Mouse (Mus musculus) hindbrain, postnatal 0 days (tissue): ENCODE measurements around the gene Nf1. TPM values are rescaled to one million over a fixed set of nuclear protein-coding genes. Genes with fewer than 3 reads are reported as not detected.

Source experiments
- ATAC-seq: fragments of 200-750 bp; cut with Nextera tagmentation; 2 replicates; pipeline ENCODE4 v1.8.0; 2017; ENCODE audit warnings: mild to moderate bottlenecking, moderate TSS enrichment, moderate library complexity
- DNase-seq: peaks from one replicate; pipeline ENCODE4 v3.0.0-alpha.2; 2015; ENCODE audit warnings: low spot score
- H3K27ac ChIP-seq: fragments of 300-500 bp; sonication (generic); 2 replicates; pipeline ENCODE4 v1.5.1; 2014; ENCODE audit warnings: mild to moderate bottlenecking
- H3K27me3 ChIP-seq: fragments of 300-500 bp; sonication (generic); 2 replicates; pipeline ENCODE4 v1.6.1; 2014; ENCODE audit warnings: low read length, mixed read lengths; ENCODE audit not compliant: insufficient read depth
- H3K36me3 ChIP-seq: fragments of 300-500 bp; sonication (generic); 2 replicates; pipeline ENCODE4 v1.6.1; 2014; ENCODE audit warnings: low read length, mixed read lengths; ENCODE audit not compliant: insufficient read depth
- H3K4me1 ChIP-seq: fragments of 300-500 bp; sonication (generic); 2 replicates; pipeline ENCODE4 v1.6.1; 2014; ENCODE audit warnings: antibody characterized with exemption, low read length, mixed read lengths; ENCODE audit not compliant: insufficient read depth
- H3K4me2 ChIP-seq: fragments of 300-500 bp; sonication (generic); 2 replicates; pipeline ENCODE4 v1.6.1; 2014; ENCODE audit warnings: low read depth, mild to moderate bottlenecking, low read length, moderate library complexity, mixed read lengths
- H3K4me3 ChIP-seq: fragments of 300-500 bp; sonication (generic); 2 replicates; pipeline ENCODE4 v1.5.1; 2014; ENCODE audit warnings: low read length
- H3K9ac ChIP-seq: fragments of 300-500 bp; sonication (generic); replicated peaks from 2 replicates; pipeline ENCODE4 v1.6.1; 2014; ENCODE audit warnings: mild to moderate bottlenecking, low read length, moderate library complexity, mixed read lengths
- H3K9me3 ChIP-seq: fragments of 300-500 bp; sonication (generic); 2 replicates; pipeline ENCODE4 v1.6.1; 2016; ENCODE audit warnings: low read length, mixed read lengths
- CTCF ChIP-seq: IDR thresholded peaks from 2 replicates; pipeline ENCODE4 v1.5.1; 2016; ENCODE audit warnings: antibody characterized with exemption, control low read depth, low read depth
- WGBS: fragments of 180-500 bp; shearing (Covaris S2); extraction: QIAGEN DNeasy Blood & Tissue Kit; methylation state at CpG from one replicate; pipeline ENCODE4 v1.1.7; 2014; 5-methylcytosine and 5-hydroxymethylcytosine counted together
- polyA plus RNA-seq: library from polyadenylated mRNA; unstranded; fragments of >200 nt; fragmentation: Nextera tagmentation; extraction: Ambion mirVana; gene quantifications from 2 replicates; pipeline ENCODE4 v1.2.1, GENCODE M21; 2015
- total RNA-seq: library from RNA; depleted of rRNA; stranded (reverse); fragments of >200 nt; gene quantifications from 2 replicates; pipeline ENCODE4 v1.2.3, GENCODE M21; 2014

Gene Nf1
- total and polyA plus RNA-seq, 2 experiments from 2014 or later, result 8.7 to 68.4 TPM

GRCm38 (mm10) chr11:79613084-79613483 lies 273.6 kb downstream of the Nf1 start:
- ATAC-seq (no peak), DNase-seq (no peak)
- 27% methylated on average over 3 of the region's 3 CpGs for WGBS
- Histone ChIP-seq H3K27ac (no peak overlapping the region), H3K4me3 (no peak overlapping the region), H3K9me3 (no peaks in the 10 kb centered on the region), H3K36me3 (no peaks in the 10 kb centered on the region), H3K4me2 (no peak overlapping the region), H3K27me3 (no peaks in the 10 kb centered on the region), H3K9ac (no peak overlapping the region), H3K4me1 (peaks cover 24% of the 10 kb centered on the region)
- TF ChIP-seq CTCF, result no peak

- ATAC-seq, result no peak
- Histone ChIP-seq H3K9ac (no peak overlapping the region), H3K9me3 (no peaks in the 10 kb centered on the region), H3K4me1 (peaks cover 24% of the 10 kb centered on the region), H3K27ac (no peak overlapping the region), H3K4me2 (no peak overlapping the region), H3K36me3 (no peaks in the 10 kb centered on the region), H3K4me3 (no peak overlapping the region), H3K27me3 (no peaks in the 10 kb centered on the region)
- TF ChIP-seq CTCF, result no peak
- 70% methylated on average over 4 of the region's 4 CpGs for WGBS
- no peak for DNase-seq
Observed at GRCm38 (mm10) chr11:79613711-79614110, 274.2 kb downstream of the Nf1 start.

GRCm38 (mm10) chr11:79614880-79615279 lies 275.4 kb downstream of the Nf1 start:
- 85% methylated on average over 3 of the region's 3 CpGs for WGBS
- no peak overlapping the region for H3K4me3 ChIP-seq
- H3K27ac ChIP-seq, result no peak overlapping the region
- H3K9me3 ChIP-seq, result no peaks in the 10 kb centered on the region
- H3K36me3 ChIP-seq, result no peaks in the 10 kb centered on the region
- peaks cover 24% of the 10 kb centered on the region for H3K4me1 ChIP-seq
- no peak overlapping the region for H3K9ac ChIP-seq
- H3K27me3 ChIP-seq, result no peaks in the 10 kb centered on the region
- ATAC-seq (no peak), DNase-seq (no peak)
- H3K4me2 ChIP-seq, result no peak overlapping the region
- TF ChIP-seq CTCF, result no peak

DNA sequence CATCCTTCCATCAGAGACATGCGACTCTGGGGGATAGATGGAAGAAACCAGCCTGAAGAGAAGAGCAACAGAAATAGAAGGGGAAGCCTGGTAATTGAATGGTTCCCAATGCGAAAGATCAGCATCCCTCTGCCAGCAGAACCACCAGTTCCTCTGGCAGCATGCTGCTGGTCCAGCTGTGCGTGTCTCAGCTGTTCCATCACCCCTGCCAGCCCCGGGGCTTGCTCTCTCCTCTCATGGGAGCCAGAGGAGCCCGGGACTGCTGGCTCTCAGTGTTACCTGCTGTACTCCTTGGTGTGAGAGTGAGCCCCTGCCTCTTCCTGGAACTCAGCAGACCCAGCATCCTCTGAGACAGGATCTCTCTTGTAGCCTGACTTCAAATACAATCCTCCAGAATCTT lies 276.4 kb downstream of the Nf1 start:
- Histone ChIP-seq H3K4me2 (no peak overlapping the region), H3K4me1 (peaks cover 16% of the 10 kb centered on the region), H3K9ac (no peak overlapping the region), H3K27ac (no peak overlapping the region; the same call in 1 of the 2 replicates), H3K27me3 (no peaks in the 10 kb centered on the region), H3K4me3 (no peak overlapping the region), H3K9me3 (no peaks in the 10 kb centered on the region), H3K36me3 (peaks cover 5% of the 10 kb centered on the region; the same call in 1 of the 2 replicates)
- no peak for DNase-seq
- TF ChIP-seq CTCF, result no peak
- no peak for ATAC-seq
- WGBS, result 45% methylated on average over 5 of the region's 5 CpGs

DNA sequence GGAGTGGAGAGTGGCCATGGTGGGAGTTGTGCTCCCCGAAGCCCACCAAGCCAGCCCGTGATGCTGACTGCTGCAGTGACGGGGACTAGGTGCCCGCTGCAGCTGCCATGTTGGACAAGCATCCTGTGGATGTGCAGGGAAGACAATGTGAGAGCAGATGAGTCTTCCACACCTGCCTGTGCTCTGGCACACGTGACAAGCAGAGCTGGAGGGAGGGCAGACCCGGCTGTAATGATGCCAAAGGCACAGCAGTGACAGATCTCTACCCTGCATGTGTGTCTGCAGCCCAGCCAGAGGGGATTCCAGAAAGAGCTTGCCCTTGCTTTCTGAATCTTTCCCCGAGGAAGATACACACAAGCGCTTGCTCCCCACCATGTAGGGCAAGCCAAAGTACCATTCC lies 278.5 kb downstream of the Nf1 start:
- peak; percentile 48 for DNase-seq

DNA sequence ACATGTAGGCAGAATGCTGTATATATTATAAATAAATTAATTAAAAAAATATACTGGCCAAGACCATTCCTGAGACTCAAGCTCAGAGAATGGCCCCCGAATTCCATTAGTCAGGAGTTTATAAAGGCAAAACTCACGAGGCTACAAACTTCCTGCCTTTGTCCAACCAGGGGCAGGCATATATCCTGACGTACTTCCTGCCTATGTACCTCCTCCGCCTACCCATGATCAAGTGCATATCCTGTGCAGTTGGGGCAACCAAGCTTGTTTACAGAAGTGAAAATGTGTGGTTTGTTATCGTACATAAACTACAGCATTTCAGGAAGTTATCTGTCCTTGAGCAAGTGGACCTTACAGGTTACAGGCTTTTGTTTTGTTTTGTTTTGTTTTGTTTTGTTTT lies 283.5 kb downstream of the Nf1 start:
- no peaks in the 10 kb centered on the region for H3K9me3 ChIP-seq
- DNase-seq (no peak), ATAC-seq (no peak)
- peaks cover 9% of the 10 kb centered on the region; the same call in 1 of the 2 replicates for H3K36me3 ChIP-seq
- H3K4me3 ChIP-seq, result no peak overlapping the region
- 85% methylated on average over 5 of the region's 5 CpGs for WGBS
- no peak overlapping the region for H3K4me2 ChIP-seq
- H3K27ac ChIP-seq, result no peak overlapping the region
- no peaks in the 10 kb centered on the region for H3K27me3 ChIP-seq
- H3K4me1 ChIP-seq, result no peaks in the 10 kb centered on the region
- TF ChIP-seq CTCF, result no peak
- no peak overlapping the region for H3K9ac ChIP-seq

More for the DNA sequence above, 278.5 kb downstream of the Nf1 start:
- no peak overlapping the region for H3K4me2 ChIP-seq
- peaks cover 9% of the 10 kb centered on the region; the same call in 1 of the 2 replicates for H3K36me3 ChIP-seq
- no peak for TF ChIP-seq CTCF
- no peaks in the 10 kb centered on the region for H3K27me3 ChIP-seq
- ATAC-seq, result no peak
- peaks cover 3% of the 10 kb centered on the region; the same call in 1 of the 2 replicates for H3K4me1 ChIP-seq
- H3K27ac ChIP-seq, result no peak overlapping the region
- WGBS, result 71% methylated on average over 8 of the region's 8 CpGs
- no peak overlapping the region for H3K9ac ChIP-seq
- H3K4me3 ChIP-seq, result no peak overlapping the region
- no peaks in the 10 kb centered on the region for H3K9me3 ChIP-seq

DNA sequence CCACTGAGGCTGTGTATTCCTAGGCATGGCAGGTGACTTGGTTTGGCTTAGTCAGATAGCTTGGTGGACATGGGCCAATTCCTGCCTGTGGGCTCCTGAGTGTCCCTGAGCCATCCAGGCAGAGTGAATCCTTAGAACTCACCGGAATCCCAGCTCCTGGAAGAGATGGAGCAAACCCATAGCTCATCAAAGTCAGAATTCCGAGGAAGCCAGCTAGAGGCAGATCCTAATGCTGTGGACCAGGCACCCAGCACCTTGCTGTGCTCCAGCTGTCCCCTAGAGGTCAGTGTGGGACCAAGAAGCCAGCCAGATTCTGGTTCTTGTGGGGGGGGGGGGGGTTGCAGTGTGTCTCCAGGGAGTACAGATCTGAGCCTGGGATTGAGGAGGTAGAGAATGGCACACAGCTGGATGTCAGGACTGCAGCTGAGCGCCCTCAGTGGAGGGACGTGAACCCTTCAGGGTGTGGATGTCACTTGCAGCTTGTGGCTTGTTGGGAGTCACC lies 285.4 kb downstream of the Nf1 start:
- no peaks in the 10 kb centered on the region for H3K9me3 ChIP-seq
- no peaks in the 10 kb centered on the region for H3K4me1 ChIP-seq
- H3K27me3 ChIP-seq, result no peaks in the 10 kb centered on the region
- ATAC-seq, result peak; percentile 65
- WGBS, result 18% methylated on average over 4 of the region's 4 CpGs
- DNase-seq, result peak; percentile 77
- no peak overlapping the region for H3K27ac ChIP-seq
- TF ChIP-seq CTCF, result peak; percentile 82
- H3K9ac ChIP-seq, result no peak overlapping the region
- H3K4me3 ChIP-seq, result no peak overlapping the region
- peaks cover 9% of the 10 kb centered on the region; the same call in 1 of the 2 replicates for H3K36me3 ChIP-seq
- H3K4me2 ChIP-seq, result no peak overlapping the region
